Mouse (Mus musculus) CD4-positive naive resting alpha-beta T cell, adult 76 days (primary cell): ENCODE data around the gene Dchs2. TPM values are rescaled to one million over a fixed set of nuclear protein-coding genes. Genes with fewer than 3 reads are reported as not detected.

Experiments
- total RNA-seq: library from RNA; stranded (reverse); gene quantifications from one replicate; pipeline ENCODE4 v1.2.4, GENCODE M21; 2023

The Dchs2 gene
- total RNA-seq = not detected

GRCm38 (mm10) chr3:83127726-83128448, at the start of gene Dchs2:
Gene Dchs2 (plus strand): TSS chr3:83127948.

Other genes starting within 250 kb of the Dchs2 start
- not detected for gene Lrat, start 224.0 kb upstream of the Dchs2 start, total RNA-seq
- gene Fgg, start 120.2 kb upstream of the Dchs2 start, total RNA-seq = not detected
- gene Fga, start 101.9 kb upstream of the Dchs2 start, total RNA-seq = not detected
- gene Fgb, start 78.1 kb upstream of the Dchs2 start, total RNA-seq = not detected
- 64.1 TPM for gene Plrg1, start 72.4 kb upstream of the Dchs2 start, total RNA-seq